Mouse (Mus musculus) ES-E14 (cell line): ENCODE measurements around the gene Map6. TPM values are rescaled to one million over a fixed set of nuclear protein-coding genes. Genes with fewer than 3 reads are reported as not detected.

Source experiments
- DNase-seq: peaks from one replicate; pipeline ENCODE4 v3.0.0-alpha.2; 2013; ENCODE audit warnings: low read depth, low spot score
- H3K27ac ChIP-seq: 2 replicates; pipeline ENCODE4 v1.5.1; 2012; ENCODE audit warnings: low read depth, mild to moderate bottlenecking, low read length, moderate library complexity, mixed read lengths; ENCODE audit not compliant: poor library complexity, insufficient read depth, severe bottlenecking
- H3K36me3 ChIP-seq: 2 replicates; pipeline ENCODE4 v1.6.1; 2012; ENCODE audit warnings: mild to moderate bottlenecking, low read length, moderate library complexity, mixed read lengths; ENCODE audit not compliant: control insufficient read depth, poor library complexity, insufficient read depth, severe bottlenecking
- H3K4me1 ChIP-seq, 2 experiments: fragments of 150-350 bp in 1 of 2; sonication (generic) in 1 of 2; 2 replicates each; pipeline ENCODE4 v1.6.1; 2012; ENCODE audit warnings: low read length in 2 of 2, mild to moderate bottlenecking in 1 of 2, mixed read lengths in 1 of 2; ENCODE audit not compliant: control insufficient read depth in 2 of 2, insufficient read depth in 2 of 2, poor library complexity in 1 of 2
- H3K4me3 ChIP-seq, 2 experiments: fragments of 150-350 bp in 1 of 2; sonication (generic) in 1 of 2; 2 replicates each; pipeline ENCODE4 v1.5.1; 2012; ENCODE audit warnings: low read length in 2 of 2, low read depth in 1 of 2, mild to moderate bottlenecking in 1 of 2, mixed read lengths in 1 of 2; ENCODE audit not compliant: insufficient read depth in 1 of 2, poor library complexity in 1 of 2, severe bottlenecking in 1 of 2
- H3K9ac ChIP-seq: 2 replicates; pipeline ENCODE4 v1.6.1; 2012; ENCODE audit warnings: low read depth, mild to moderate bottlenecking, low read length, mixed read lengths; ENCODE audit not compliant: poor library complexity, insufficient read depth, severe bottlenecking
- H3K9me3 ChIP-seq: fragments of 150-350 bp; sonication (generic); 2 replicates; pipeline ENCODE4 v1.6.1; 2012; ENCODE audit warnings: low read depth, mild to moderate bottlenecking, low read length; ENCODE audit not compliant: control insufficient read depth, insufficient read depth
- CHD2 ChIP-seq: IDR thresholded peaks from 2 replicates; pipeline ENCODE4 v1.6.1; 2014; ENCODE audit warnings: mild to moderate bottlenecking, low read depth, low read length, inconsistent platforms
- HCFC1 ChIP-seq: IDR thresholded peaks from 2 replicates; pipeline ENCODE4 v1.6.1; 2012; ENCODE audit warnings: low read length, inconsistent platforms, borderline replicate concordance; ENCODE audit not compliant: insufficient read depth
- MAFK ChIP-seq: IDR thresholded peaks from 2 replicates; pipeline ENCODE4 v1.6.1; 2014; ENCODE audit warnings: mild to moderate bottlenecking, low read depth, low read length, inconsistent platforms; ENCODE audit not compliant: insufficient read depth
- ZC3H11A ChIP-seq: IDR thresholded peaks from 2 replicates; pipeline ENCODE4 v1.6.1; 2012; ENCODE audit warnings: low read depth, mild to moderate bottlenecking, inconsistent platforms, low read length, borderline replicate concordance
- ZNF384 ChIP-seq: IDR thresholded peaks from 2 replicates; pipeline ENCODE4 v1.6.1; 2012; ENCODE audit warnings: low read depth, low read length, inconsistent platforms
- in situ Hi-C, 2 experiments: fragments of 600-800 bp; cut with MboI; formaldehyde crosslinking; loops; one replicate each; pipeline ENCODE4 v1.15.1; 2025; ENCODE audit warnings: low sequenced_read_pairs in 2 of 2, inconsistent platforms in 1 of 2; ENCODE audit not compliant: unreplicated experiment in 2 of 2
- total RNA-seq: library from RNA; depleted of rRNA; stranded (reverse); fragments of 300-350 nt; gene quantifications from 2 replicates; pipeline ENCODE4 v1.2.3, GENCODE M21; 2012

Gene Map6
- total RNA-seq, 1 experiment: 13.5 TPM

DNA sequence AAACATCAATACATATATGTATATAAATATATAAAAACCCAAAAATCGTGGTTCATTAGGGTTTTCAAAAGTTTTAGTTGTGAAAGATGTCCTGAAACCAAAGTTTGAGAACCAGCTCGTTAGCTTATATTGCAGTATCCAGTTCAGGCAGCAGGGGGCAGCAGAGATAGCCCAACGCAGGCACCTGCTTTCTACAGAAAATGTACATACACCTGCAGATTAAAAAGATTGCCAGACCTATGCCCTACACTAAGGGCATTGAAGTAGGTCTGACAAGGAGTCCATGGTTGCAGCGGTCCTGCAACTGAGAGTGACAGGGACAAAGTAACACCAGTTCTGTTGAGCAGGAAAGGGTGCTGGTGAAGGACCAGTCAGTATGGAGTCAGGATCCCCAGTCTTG is 108.2 kb downstream of the Map6 start:
- no peak overlapping the region for H3K4me3 ChIP-seq
- H3K4me1 ChIP-seq: no peaks in the 10 kb centered on the region
- H3K9me3 ChIP-seq: no peaks in the 10 kb centered on the region
- H3K9ac ChIP-seq: no peak overlapping the region
- no peaks in the 10 kb centered on the region for H3K36me3 ChIP-seq
- H3K27ac ChIP-seq: no peak overlapping the region
- peak; percentile 39; the same call in 1 of the 2 replicates for TF ChIP-seq ZC3H11A
- no peak for TF ChIP-seq CHD2
- DNase-seq: no peak
- in situ Hi-C loops: loop anchor here in 1 of 2 experiments (10.0 kb wide), 1 partner anchor 79 kb away; no protein-coding TSS in a partner anchor

DNA sequence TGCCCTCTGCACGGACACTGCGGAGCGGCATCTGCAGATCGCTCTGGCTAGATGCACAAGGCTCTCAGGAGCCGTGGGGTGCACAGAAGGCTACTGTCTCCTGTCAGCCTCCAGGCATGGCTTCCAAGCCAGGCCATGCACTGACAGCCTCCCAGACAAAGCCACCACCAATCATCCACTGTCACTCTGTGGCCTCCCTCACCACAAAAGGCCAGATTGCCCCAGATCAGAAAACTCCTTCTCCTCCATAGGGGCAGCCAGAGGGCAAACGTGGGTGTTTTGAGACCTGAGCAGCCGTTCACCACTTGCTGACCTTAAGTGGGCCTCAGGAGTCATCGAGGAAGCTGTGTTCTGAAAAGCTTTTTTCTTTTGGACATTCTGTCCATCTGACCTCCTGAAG is 111.6 kb downstream of the Map6 start:
- no peak overlapping the region for H3K9ac ChIP-seq
- TF ChIP-seq MAFK: no peak
- TF ChIP-seq HCFC1: no peak
- no peak for TF ChIP-seq ZC3H11A
- TF ChIP-seq CHD2: no peak
- TF ChIP-seq ZNF384: no peak
- H3K9me3 ChIP-seq: no peaks in the 10 kb centered on the region
- H3K36me3 ChIP-seq: no peaks in the 10 kb centered on the region
- H3K27ac ChIP-seq: no peak overlapping the region
- no peak for DNase-seq
- no peak overlapping the region for H3K4me3 ChIP-seq
- no peaks in the 10 kb centered on the region for H3K4me1 ChIP-seq
- in situ Hi-C loops: loop anchor here in 1 of 2 experiments (10.0 kb wide), 1 partner anchor 76 kb away; no protein-coding TSS in a partner anchor

DNA sequence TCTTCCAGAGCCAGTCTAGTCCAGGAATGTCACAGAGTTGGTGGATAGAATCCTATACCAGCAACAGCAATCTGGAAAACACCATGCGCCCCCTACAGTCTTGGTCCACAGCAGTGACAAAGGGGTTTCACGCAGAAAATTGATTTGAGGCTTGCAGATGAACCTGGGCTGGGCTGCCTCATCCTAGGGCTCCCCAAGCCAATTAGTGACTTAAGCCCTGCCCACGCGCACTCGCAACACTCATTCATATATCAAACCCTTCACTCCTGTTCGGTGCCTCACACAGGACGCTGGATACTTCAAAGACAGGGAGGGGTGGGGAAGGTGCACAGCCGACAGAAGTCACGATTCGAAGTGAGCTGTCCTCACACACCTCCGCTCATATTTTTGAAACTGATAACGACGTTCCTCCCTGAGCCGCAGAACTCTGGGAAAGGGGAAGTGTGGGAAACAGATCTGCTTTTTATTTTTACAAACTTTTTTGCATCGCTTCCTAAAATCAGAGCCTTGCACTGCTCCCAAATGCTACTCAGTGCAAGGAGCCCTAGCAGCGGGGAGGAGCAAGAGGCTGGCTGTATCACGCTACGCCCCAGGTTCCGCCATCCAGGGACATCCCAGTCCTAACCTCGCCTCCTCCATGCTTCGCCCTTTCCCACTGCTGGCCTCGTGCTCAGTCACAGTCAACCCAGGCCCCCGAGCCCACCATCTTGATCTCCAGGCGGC is 113.4 kb downstream of the Map6 start:
- Histone ChIP-seq H3K9me3 (no peaks in the 10 kb centered on the region), H3K4me3 (peak overlapping the region; percentile 68 to 75), H3K36me3 (no peaks in the 10 kb centered on the region), H3K27ac (no peak overlapping the region), H3K9ac (peak overlapping the region; percentile 76), H3K4me1 (no peaks in the 10 kb centered on the region)
- TF ChIP-seq MAFK: no peak
- no peak for DNase-seq
- in situ Hi-C loops: no loop called here

DNA sequence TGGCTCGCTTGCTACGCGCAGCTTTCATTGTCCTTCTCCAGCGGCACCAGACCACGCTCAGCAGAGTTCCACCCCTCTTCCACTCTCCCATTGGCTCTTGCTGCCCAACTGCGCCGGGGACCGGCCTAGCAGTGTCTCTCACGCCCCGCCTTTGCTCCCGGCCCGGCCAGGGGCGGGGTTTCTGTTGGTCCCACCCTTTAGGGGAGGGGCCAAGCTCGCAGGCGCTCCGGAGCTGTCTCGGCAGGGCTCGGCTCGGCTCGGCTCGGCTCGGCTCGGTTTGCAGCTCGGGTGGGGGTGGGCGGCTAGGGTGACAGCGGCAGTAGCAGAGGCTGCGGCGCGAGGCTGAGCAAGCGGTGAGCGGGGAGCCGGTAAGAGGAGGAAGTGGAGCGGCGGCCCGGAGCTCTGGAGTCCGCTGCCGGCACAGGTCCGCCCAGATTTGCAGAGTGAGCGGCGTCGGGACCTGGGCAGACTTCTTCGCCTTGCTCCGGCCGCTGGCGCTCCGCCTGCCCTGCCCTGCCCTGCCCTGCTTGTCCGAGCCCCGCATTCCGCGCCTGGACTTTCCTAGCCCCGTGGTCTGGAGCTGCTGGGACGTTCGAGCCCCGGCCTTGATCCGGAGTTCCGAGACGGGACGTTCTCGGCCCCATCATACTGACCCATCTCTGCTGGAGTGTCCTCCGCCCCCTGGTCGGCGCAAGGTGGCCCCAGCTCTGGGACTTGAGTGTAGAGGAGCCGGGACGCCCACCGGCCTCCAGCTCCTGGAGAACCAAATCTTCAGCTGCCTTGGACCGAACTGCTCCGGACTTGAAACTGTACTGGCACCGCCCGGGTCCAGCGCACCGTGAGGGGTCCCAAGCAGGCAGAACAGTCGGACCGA is 114.2 kb downstream of the Map6 start, which contains the start of gene Gdpd5:
Gdpd5 (plus strand) TSS at position 201 of the 874 bp plus-strand sequence.
- H3K9ac ChIP-seq: peak within 1 kb of the TSS; percentile 76
- H3K27ac ChIP-seq: no peak within 1 kb of the TSS
- H3K9me3 ChIP-seq: no peaks in the 10 kb centered on the region
- H3K4me3 ChIP-seq: peak within 1 kb of the TSS; percentile 68 to 75
- H3K36me3 ChIP-seq: no peaks in the 10 kb centered on the region
- in situ Hi-C loops: no loop called here
- no peaks in the 10 kb centered on the region for H3K4me1 ChIP-seq
- DNase-seq: peak; percentile 93
- TF ChIP-seq MAFK (no peak), ZC3H11A (no peak), CHD2 (no peak), HCFC1 (no peak), ZNF384 (no peak)
